Mouse (Mus musculus) spleen, postnatal 36 days (tissue): ENCODE measurements at regions not wholly inside any gene's neighbourhood (a gene's known extent, or its start where the extent isn't known, plus 50 kb on each side); places are given as distances from the start of the nearest gene placed in this dataset.

Experiments used
- DNase-seq, 2 experiments: peaks; one replicate each; pipeline ENCODE4 v3.0.0; 2022; ENCODE audit warnings: low spot score in 2 of 2, mixed read lengths in 1 of 2

DNA sequence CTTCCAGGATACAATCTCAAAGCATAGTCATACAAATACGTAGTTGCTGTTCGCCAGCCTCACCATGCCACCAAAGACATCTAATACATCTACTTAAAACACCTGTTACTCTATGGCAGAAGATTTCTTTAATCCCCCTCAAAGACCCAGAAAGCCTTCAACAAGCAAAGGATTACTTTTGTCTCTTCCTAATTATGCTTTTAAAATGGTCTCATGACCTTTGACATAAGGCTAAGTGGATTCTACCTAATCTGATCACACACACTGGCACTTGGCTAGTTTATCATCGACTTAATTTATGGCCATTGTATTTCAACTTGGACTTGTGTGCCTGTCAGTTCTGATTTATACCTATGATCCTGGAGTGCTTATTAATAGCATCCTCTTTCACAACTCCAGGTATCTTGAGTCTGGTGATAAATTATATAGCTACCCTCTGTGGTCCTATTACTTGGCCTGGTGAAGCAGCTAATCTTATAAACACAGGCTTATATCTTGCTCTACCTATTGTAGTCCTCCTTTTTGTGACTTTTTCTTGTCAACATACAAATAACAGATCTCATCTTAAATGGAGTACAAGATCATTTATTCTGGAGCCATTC lies 568.6 kb upstream of the B3galt2 start:
- no peak for DNase-seq

DNA sequence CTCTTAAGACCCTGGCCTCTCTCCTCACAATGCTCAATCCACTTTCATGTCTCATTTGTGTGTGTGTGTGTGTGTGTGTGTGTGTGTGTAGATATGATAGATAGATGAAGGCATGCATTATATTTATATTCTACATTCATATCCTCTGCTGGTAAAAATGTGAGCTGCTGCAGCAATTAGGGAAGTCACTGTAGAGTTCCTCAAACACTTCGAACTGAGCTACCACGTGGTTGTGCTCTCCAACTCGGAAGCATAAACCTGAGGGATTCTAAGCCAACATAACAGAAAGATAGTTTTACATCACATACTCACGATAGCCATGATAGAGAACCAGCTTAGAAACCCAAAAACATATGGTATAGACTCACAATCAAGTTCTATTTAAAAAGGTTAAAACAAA lies 565.5 kb upstream of the B3galt2 start:
- no peak for DNase-seq

GRCm38 (mm10) chr1:143080441-143080840 lies 560.0 kb upstream of the B3galt2 start:
- DNase-seq, result no peak

- no peak for DNase-seq
Observed at GRCm38 (mm10) chr1:143096904-143097303, 543.6 kb upstream of the B3galt2 start.

DNA sequence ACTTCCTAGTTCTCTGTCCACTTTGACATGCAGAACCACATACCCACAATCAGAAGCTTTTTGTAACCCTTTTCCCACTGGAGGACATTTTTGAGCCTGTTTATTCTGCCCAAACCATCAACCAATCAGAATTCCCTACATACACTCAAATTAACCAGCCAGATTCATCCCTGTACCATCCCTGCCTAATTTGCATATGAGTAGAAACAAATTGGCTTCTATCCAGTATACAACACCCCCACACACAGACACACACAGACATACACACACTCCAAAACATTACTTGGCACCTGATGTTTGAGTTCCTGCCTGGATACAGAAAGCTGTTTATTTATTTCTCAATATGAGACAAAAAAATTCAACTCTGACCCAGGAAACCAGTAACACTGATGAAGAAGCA lies 542.2 kb upstream of the B3galt2 start:
- DNase-seq, result no peak

DNA sequence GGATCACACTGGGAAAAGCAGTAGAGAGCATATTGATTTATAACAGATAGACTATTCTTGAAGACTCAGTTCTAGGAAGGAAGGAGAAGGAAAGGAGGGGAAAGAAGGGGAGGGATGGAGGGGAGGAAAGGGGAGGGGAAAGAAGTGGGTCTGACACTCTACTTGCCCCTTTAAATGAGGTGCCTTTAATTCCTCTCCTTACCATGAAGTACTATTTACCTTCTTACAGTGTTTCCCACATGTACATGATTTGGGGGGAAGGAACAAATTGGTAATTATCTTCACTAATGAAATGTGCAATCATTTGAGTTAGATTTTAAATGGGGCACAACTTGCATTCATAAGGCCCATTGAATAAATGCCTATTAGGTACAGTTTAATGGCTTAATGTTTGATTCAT lies 518.3 kb upstream of the B3galt2 start:
- DNase-seq, result no peak

DNA sequence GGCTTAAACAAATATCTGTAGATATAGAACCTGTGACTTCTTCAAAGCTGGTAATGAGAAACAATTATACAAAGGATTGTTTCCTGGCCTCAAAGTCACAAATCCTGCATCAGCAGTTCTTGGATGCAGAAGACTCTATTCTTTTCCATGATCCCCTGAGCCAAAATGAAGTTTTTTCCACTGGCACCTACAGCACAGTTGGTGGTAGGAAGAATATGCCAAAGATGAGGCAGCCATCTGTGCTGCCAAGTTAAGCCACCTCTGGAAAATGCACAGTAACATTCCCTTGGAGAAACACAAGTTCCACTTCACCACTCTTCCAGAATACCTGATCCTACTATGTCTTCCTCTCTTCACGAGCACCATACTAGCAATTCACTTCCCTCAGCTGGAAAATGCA lies 510.2 kb upstream of the B3galt2 start:
- DNase-seq, result no peak

- DNase-seq, result no peak
Observed at GRCm38 (mm10) chr1:143132806-143133205, 507.7 kb upstream of the B3galt2 start.

GRCm38 (mm10) chr1:143145111-143145984 lies 495.1 kb upstream of the B3galt2 start:
- no peak for DNase-seq

DNA sequence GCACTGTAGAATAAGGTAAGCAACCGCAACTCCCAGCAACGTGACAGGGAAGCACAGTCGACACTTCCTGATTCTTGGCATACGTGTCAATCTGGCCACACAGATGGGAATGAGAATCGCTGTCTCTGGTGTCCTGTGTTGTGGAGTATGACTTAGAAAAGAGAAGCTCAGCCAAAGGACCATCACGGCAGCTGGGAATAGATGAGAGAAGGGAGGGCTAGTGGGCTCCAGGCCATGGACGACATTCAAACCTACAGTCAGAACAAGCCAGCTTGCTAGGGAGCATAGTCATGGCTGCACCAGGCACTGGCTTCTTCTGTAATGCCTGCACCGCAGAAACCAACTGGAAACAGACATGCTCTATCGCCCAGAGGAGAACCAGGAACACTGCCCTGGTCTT lies 469.2 kb upstream of the B3galt2 start:
- DNase-seq, result no peak

- DNase-seq, result no peak
Observed at GRCm38 (mm10) chr1:143173836-143174235, 466.6 kb upstream of the B3galt2 start.

DNA sequence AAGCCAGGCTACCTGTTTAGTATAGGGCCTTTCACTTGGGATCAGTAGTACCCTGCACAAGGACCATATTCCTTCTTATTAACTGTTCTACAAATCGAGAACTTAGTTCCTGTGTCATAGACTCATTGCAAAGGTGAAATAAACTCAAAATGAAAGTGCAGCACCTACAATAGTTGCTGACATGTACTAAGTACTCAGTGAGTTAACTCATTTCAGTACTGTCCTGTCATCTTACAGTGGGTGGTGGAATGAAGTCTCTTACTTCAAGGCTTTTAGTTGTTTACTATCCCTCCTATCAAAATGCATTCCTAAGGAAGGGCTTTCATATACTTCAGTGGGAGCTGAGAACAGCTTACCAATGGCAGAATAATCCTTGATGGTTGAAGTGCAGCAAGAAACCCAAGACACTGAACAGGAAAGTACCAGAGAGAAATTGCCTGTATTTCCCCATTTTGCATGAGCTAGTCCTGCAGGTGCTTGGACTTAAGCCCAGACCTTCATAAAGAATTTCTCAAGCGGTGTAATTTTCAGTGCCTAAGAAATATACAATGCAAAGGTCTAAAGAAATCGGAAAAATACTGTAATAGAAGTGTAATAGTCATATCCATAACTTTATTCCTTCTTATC lies 448.2 kb upstream of the B3galt2 start:
- DNase-seq, result no peak

- DNase-seq, result no peak
Observed at GRCm38 (mm10) chr1:143200213-143200889, 440.1 kb upstream of the B3galt2 start.

DNA sequence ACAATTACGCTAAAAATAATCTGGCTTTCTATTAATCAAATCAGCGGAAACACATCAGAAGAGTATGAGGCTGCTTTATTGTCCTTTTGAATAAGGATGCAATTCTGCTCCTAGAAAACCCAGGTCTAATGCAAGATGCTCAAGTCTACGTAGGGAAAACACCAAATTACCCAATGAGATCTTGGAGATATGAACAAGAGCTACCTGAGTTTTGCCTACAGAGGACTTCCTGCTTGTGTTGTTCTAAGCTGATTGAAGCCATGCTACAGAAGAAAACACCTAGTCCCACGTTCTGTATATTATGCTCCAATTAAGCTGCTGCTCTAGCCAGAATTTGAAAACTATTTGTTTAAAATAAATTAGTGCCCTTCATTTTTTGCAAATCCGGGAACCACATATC lies 439.5 kb upstream of the B3galt2 start:
- no peak for DNase-seq

DNA sequence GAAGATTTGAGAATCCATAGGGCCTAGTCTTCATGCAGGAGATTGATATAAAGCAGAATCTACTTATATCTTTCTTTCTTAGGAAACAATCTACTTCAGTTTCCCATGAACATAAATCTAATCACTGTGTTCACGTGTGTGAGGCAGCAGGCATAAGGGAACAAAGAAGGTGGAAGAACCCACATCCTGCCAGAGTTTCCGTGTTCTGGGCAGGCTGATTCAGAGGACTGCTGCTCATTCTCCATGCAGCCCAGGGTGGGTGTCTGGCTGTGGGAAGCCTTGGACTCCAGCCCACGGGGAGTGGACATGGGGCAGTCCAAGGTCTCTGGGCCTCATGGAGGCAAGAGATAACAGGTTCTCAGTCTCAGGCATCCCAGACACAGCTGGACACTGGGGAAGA lies 438.3 kb upstream of the B3galt2 start:
- no peak for DNase-seq

DNA sequence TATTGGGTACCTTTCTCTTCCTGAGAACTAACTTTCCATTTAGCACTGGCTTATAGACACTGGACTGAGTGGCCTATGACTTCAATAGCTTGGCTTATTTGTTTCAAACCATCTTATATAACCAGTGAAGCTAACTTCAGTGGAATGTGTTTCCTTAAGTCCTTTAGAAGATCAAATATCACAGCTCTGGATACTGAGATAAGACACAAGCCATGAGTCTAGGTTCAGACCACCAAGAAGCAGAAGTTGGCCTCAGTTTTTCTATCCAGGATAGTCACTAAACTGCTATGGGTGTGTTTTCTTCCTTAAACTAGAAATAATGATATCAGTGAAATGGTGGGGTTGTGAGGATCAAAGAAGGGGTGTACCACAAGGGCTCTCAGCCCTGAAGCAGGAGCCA lies 436.4 kb upstream of the B3galt2 start:
- no peak for DNase-seq

DNA sequence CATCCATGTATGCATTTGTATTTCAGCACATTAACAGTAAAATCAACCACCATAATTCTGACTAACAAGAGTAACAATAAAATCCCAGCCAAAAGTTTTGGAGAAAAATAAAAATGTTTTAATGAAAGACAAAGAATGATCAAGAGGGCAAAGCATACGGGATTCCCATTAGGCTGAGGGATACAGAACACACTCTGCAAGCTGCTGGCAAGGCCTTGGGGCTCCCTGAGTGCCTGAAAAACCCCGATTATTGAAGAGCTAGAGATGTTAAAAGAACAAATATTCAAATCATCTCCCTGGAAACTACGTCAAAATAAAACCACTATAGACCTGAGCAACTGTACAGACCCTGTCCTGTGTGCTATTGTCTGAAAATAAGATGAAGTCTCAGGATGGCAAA lies 433.5 kb upstream of the B3galt2 start:
- no peak for DNase-seq

DNA sequence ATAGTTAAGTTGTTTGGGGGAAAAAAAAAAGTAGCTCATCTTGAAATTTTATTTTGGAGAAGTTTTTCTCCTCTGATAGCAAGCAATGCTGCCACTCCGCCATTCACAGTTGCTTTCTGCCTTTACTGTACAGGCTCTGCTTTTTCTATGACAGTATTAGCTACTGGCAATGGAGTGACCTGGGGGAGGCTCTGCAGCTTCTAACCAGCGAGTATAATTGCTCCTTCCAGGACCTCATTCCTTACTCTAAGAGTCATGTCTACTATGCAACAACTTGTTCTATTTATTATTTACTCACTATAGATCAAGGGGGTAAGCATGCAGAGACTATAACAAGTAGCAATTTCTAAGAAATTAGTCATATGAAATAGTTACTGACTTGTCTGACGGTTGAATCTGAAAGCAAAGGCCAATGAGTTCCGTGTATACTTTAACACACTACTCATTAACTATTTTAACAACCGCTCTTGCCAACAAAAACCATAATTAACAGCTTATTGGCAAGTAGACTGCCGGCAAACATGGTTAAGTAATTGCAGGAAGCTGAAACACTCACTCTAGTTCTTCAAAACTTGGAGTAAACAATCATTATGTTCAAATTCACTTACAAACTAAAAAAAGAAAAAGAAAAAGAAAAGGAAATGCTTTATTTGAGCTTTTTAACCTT lies 432.9 kb upstream of the B3galt2 start:
- DNase-seq, result no peak

- DNase-seq, result no peak
Observed at GRCm38 (mm10) chr1:143217401-143217800, 423.1 kb upstream of the B3galt2 start.

DNA sequence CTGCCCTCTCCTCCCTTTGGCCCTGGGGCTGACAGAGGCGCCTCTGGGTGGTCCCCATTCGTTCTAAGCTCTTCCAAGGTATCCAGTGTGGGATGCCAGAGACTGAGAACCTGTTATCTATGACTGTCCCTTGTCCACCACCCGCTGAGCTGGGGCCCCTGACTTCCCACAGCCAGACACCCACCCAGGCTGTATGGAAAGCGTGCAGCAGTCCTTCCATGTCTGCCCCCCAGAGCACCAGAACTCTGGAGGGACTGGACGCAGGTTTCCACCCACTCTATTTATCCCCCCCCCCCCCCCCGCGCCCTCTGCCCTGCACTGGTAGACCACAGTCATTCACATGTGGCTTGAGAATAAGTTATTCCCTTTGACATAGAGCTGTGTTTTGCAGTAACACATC lies 408.5 kb upstream of the B3galt2 start:
- no peak for DNase-seq

- no peak for DNase-seq
Observed at GRCm38 (mm10) chr1:143258470-143259215, 381.8 kb upstream of the B3galt2 start.
